Mouse (Mus musculus) heart, postnatal 10 days (tissue): ENCODE results near the gene Cdc14b. TPM values are rescaled to one million over a fixed set of nuclear protein-coding genes. Genes with fewer than 3 reads are reported as not detected.

Experiments
- DNase-seq, 2 experiments: peaks; one replicate each; pipeline ENCODE4 v3.0.0; 2021
- intact Hi-C: fragments of 180-260 bp; cut with DNase I; formaldehyde crosslinking; loops from one replicate; pipeline ENCODE4 v1.15.1; 2025
- total RNA-seq, 2 experiments: library from RNA; stranded (reverse); gene quantifications; 2 replicates each; pipeline ENCODE4 v1.2.3; 2021

The Cdc14b gene
- total RNA-seq, 2 experiments from 2014 or later: 9.3 to 10.3 TPM

GRCm38 (mm10) chr13:64240626-64241025 lies 34.5 kb downstream of the Cdc14b start:
- intact Hi-C loops: no loop called here

DNA sequence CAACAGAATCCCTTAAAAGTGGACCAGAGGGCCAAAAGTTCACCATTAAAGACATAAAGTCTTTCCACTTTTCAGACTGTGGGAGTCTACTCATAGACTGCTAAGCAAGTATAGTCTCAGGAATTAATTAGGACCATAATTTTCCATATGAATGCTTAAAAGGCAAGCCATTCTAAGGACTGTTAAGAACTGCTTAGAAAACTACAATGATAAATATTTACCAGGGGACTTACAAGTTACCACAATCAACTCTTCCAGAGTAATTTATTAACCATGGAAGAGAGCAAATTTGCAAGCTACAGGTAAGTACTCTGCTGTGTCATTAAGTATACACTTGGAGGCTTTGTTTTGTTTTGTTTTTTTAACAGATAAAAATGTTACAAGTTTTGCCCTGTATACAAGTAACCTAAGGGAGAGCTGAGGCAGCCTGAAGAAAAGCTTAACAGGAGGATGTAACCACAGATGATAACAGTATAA lies 37.4 kb downstream of the Cdc14b start:
- intact Hi-C loops: no loop called here
- no peak for DNase-seq

More at GRCm38 (mm10) chr13:64240626-64241025, 34.5 kb downstream of the Cdc14b start:
- no peak for DNase-seq

DNA sequence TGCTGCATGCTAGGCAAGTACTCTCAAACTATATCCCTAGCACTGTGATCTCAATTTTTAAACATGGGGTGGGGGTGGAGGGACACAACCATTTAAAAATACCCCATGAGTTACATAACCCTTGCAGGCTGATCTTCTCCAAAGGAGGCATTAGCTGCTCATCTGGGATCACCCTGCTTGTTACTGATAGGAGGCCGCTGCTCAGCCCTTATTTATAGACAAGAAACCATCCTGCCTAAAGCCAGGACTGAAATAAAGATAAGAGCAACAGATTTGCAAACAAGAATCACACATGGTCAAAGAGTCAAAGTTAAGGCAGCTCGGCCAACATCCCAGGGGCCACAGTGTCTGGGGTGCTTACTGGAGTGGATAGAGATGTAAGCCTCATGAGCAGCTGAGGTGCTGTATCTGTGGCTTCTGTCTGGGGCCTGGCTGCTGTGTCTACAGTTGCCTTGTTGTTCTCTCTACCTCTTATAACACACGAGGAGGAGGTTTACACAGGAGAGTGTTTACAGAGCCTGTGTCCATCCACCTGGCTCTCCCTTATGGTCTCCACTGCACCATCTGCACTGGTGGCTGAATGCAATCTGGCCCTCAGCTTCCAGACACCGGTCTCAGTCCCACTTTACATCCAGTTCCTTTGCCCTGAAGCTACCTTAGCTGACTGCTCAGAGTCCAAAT lies 38.0 kb downstream of the Cdc14b start:
- no peak for DNase-seq
- intact Hi-C loops: no loop called here

GRCm38 (mm10) chr13:64235777-64236176 lies 39.3 kb downstream of the Cdc14b start:
- DNase-seq: no peak

DNA sequence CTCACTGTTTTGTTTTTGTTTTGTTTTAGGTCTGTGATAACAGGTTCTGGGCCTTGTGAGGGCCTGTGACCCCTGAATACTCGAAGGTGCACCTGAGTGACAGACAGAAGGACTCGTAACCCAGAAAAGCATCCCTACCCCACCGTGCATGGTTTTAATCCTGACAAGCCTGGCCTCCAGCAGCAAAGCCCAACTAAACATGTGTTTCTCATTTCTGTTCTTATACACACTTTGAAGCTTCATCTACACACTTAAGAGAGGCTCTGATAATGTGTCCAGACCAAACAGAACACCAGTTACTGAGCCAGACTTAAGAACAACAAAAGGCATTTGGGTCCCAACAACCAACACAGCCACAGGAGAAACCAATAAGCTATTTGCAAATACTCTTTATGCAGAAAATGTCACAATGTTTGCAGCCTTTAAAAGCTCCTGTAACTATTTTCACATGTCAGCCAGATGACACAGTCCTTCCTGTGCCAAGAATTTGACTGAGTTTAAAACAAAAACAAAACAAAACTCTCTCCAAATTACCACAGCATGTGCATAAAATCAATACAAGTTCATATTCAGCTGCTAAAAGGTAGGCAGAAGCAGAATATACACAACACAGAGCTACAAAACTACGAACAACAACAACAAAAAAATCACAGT lies 39.9 kb downstream of the Cdc14b start:
- no peak for DNase-seq
- intact Hi-C loops: no loop called here

More at GRCm38 (mm10) chr13:64235777-64236176, 39.3 kb downstream of the Cdc14b start:
- intact Hi-C loops: no loop called here

- no peak for DNase-seq
- intact Hi-C loops: no loop called here
Measured at GRCm38 (mm10) chr13:64233139-64233538, 42.0 kb downstream of the Cdc14b start.

- intact Hi-C loops: no loop called here
- DNase-seq: no peak
Measured at GRCm38 (mm10) chr13:64226725-64227124, 48.4 kb downstream of the Cdc14b start.

DNA sequence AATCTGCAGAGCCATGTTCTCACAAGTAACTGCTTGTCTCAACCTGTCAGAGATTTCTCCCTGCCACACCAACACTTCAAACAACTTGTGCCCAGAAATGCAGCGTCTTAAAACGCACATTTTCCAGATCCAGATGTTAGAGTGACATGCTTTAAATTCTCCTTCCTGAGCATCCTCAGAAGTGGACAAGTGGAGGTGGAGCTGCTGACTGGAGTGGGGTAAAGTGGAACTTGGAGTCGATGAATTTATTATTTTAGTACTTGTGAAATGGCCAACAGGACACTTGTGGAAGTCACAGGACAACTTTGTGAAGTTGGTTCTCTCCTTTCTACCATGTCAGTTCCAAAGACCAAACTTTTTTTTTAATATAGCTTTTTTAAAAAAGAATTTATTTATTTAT lies 49.4 kb downstream of the Cdc14b start:
- intact Hi-C loops: no loop called here
- no peak for DNase-seq

DNA sequence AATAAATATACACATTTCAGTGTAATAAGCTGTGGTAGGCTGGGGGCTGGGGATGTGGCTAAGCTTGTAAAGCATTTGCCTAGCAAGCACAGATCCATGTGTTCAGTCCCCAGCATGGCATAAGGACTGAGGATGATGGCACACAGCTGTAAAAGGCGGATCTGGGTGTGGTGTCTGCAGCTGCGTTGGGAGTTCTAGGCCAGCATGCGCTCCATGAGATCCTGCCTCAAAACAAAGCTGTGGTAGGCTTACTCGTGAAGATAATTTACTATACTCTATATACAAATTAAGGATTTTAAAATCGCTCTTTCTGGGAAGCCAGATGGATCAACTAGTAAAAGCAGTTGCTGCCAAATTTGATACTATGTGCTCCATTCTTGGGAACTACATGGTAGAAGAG lies 60.2 kb downstream of the Cdc14b start:
- DNase-seq: no peak
- intact Hi-C loops: no loop called here

DNA sequence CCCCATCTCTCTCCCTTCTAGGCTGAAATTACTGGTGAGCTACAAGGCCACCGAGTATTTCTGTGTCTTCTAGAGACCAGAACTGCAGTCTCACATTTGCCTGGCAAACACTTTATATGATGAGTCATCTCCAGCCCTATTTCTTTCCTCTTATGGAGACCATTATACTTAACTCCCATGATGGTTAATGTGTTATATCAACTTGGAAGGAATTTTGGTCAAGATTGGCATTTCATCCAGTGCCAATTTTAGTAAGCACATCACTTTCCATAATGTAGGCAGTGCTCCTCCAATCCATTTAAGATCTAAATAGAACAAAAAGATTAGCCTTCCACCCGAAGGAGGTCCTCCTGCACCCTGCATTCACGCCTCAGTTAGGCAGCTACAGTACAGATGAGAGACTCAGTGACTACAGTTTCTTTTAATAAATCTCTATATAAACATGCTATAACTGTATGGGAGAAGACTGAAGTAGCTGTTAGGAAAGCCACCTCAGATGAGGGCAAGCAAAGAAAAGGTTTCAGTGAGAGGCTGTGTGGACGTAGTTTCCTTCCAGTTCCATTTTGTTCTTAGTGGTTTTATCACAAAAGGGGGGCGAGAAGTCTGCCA lies 63.0 kb downstream of the Cdc14b start:
- no peak for DNase-seq
- intact Hi-C loops: no loop called here

GRCm38 (mm10) chr13:64208146-64208545 lies 66.9 kb downstream of the Cdc14b start:
- DNase-seq: no peak
- intact Hi-C loops: no loop called here

- intact Hi-C loops: loop anchor here (2.0 kb wide), 1 partner anchor 102 kb away; no protein-coding TSS in a partner anchor
- DNase-seq: peak; percentile 43 to 46
Measured at GRCm38 (mm10) chr13:64205186-64205585, 69.9 kb downstream of the Cdc14b start.

DNA sequence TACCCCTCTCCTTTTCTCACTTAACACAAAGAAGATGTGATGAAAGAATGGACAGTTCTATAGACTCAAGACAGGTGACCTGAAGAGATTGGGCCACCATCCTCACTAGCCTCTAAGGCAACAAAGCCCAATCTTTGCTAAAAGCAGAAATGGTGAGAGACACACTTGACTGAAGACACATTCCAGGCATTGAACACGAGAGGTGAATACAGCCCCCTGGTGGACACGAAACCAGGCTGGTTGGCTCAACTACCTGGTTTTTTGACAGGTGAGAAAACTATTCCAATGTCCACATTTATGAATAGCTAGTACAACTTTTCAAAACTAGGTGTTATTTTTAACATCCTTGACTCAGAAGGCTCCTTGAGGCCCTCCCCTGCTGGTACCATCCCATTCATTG lies 70.4 kb downstream of the Cdc14b start:
- peak; percentile 18 to 32 for DNase-seq
- intact Hi-C loops: loop anchor here (1.0 to 2.0 kb wide), 2 partner anchors 102 to 104 kb away; no protein-coding TSS in a partner anchor

- DNase-seq: no peak
- intact Hi-C loops: no loop called here
Measured at GRCm38 (mm10) chr13:64200911-64201310, 74.2 kb downstream of the Cdc14b start.

GRCm38 (mm10) chr13:64198310-64198709 lies 76.8 kb downstream of the Cdc14b start:
- no peak for DNase-seq
- intact Hi-C loops: no loop called here

GRCm38 (mm10) chr13:64197899-64198298 lies 77.2 kb downstream of the Cdc14b start:
- intact Hi-C loops: no loop called here
- DNase-seq: no peak

GRCm38 (mm10) chr13:64187065-64187464 lies 88.0 kb downstream of the Cdc14b start:
- peak; percentile 11 to 15 for DNase-seq
- intact Hi-C loops: no loop called here

DNA sequence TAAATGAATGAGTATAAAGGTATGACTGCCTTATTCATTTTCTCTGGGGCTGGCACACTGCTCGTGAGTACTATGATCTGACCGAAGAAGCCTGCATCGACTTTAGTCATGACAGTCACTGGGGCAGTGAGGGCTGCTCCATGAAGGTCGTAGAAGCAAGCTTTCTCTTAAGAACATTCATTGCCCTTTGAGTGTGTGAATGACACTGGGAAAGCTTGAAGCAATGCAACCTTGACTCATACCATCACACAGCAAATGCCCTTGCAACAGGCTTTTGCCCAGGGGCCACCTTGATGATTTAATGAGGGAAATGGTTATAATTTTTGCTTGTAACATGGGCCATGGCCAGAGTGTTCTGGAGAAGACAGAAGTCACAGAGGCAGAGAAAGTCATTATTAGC lies 88.6 kb downstream of the Cdc14b start:
- intact Hi-C loops: no loop called here

DNA sequence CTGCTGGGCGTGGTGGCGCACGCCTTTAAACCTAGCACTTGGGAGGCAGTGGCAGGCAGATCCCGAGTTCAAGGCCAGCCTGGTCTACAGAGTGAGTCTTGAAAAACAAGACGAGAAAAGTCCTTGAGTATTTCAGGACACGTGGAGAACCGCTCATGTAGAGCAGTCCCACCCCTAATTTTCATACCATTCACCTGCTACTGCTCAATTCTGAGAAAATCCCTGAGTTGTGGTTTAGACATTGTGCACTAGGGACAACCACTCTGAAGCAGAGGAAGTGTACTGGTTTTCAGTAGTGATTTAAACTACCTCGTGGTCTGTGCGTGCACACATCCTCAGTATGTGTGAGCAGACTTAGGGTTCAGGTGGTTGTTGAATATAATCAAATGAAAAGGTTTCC lies 89.5 kb downstream of the Cdc14b start:
- no peak for DNase-seq
- intact Hi-C loops: no loop called here

More for the DNA sequence above, 88.6 kb downstream of the Cdc14b start:
- no peak for DNase-seq

GRCm38 (mm10) chr13:64185176-64185575 lies 89.9 kb downstream of the Cdc14b start:
- intact Hi-C loops: no loop called here
- no peak for DNase-seq

DNA sequence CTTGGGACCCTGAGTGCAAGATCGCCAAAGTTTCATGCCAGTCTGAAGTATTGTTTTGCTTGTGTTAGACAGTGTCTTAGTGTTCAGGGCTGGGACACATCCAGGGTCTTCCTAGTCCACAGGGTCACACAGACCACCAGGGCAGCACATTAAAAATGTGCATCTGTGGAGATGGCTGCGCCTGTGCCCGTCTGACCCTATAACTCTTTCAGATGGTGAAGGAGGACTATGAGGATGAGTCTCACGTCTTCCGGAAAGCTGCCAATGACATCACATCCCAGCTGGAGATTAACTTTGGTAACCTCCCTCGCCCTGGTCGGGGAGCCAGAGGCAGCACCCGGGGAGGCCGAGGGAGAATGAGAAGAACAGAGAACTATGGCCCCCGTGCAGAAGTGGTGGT lies 90.7 kb downstream of the Cdc14b start:
- DNase-seq: no peak
- intact Hi-C loops: no loop called here

- DNase-seq: no peak
- intact Hi-C loops: no loop called here
Measured at GRCm38 (mm10) chr13:64183583-64183982, 91.5 kb downstream of the Cdc14b start.
